Mouse (Mus musculus) cerebellum, adult 2 months (tissue): ENCODE measurements around the gene Bak1. TPM values are rescaled to one million over a fixed set of nuclear protein-coding genes. Genes with fewer than 3 reads are reported as not detected.
A peak's percentile ranks its signal among the peaks of the same experiment; 100 is the strongest.

Source experiments
- DNase-seq, 2 experiments: peaks; one replicate each; pipeline ENCODE4 v3.0.0; 2021
- H3K27ac ChIP-seq: fragments of 200-500 bp; 2 replicates; pipeline ENCODE4 v1.5.1; 2012; ENCODE audit warnings: low read length, control low read depth, inconsistent platforms; ENCODE audit not compliant: insufficient read depth
- H3K27me3 ChIP-seq: fragments of 200-500 bp; 2 replicates; pipeline ENCODE4 v1.6.1; 2012; ENCODE audit warnings: inconsistent platforms, mild to moderate bottlenecking, low read length, moderate library complexity; ENCODE audit not compliant: control insufficient read depth, insufficient read depth
- H3K4me1 ChIP-seq: fragments of 200-500 bp; 2 replicates; pipeline ENCODE4 v1.6.1; 2011; ENCODE audit warnings: low read length; ENCODE audit not compliant: control insufficient read depth, insufficient read depth
- H3K4me3 ChIP-seq: fragments of 200-500 bp; replicated peaks from 2 replicates; pipeline ENCODE3; 2011; ENCODE audit warnings: mild to moderate bottlenecking, low read depth, low read length, control low read depth; ENCODE audit not compliant: insufficient read depth
- CTCF ChIP-seq: fragments of 200-500 bp; IDR thresholded peaks from 2 replicates; pipeline ENCODE4 v1.5.1; 2011; ENCODE audit warnings: low read depth, mild to moderate bottlenecking, control low read depth, low read length, moderate library complexity, borderline replicate concordance; ENCODE audit not compliant: insufficient read depth
- POLR2A ChIP-seq: fragments of 200-500 bp; IDR thresholded peaks from 2 replicates; pipeline ENCODE4 v1.6.1; 2011; ENCODE audit warnings: low read length, control low read depth, borderline replicate concordance; ENCODE audit not compliant: insufficient read depth
- WGBS: fragments of 180-500 bp; shearing (Covaris S2); methylation state at CpG from one replicate; pipeline ENCODE4 v1.1.7; 2018; 5-methylcytosine and 5-hydroxymethylcytosine counted together
- polyA plus RNA-seq: library from polyadenylated mRNA; depleted of rRNA; stranded (reverse); fragments of >200 nt; gene quantifications from 2 replicates; pipeline ENCODE4 v1.2.3, GENCODE M21; 2012

Bak1 gene
- polyA plus RNA-seq, 1 experiment, result 19.0 TPM

DNA sequence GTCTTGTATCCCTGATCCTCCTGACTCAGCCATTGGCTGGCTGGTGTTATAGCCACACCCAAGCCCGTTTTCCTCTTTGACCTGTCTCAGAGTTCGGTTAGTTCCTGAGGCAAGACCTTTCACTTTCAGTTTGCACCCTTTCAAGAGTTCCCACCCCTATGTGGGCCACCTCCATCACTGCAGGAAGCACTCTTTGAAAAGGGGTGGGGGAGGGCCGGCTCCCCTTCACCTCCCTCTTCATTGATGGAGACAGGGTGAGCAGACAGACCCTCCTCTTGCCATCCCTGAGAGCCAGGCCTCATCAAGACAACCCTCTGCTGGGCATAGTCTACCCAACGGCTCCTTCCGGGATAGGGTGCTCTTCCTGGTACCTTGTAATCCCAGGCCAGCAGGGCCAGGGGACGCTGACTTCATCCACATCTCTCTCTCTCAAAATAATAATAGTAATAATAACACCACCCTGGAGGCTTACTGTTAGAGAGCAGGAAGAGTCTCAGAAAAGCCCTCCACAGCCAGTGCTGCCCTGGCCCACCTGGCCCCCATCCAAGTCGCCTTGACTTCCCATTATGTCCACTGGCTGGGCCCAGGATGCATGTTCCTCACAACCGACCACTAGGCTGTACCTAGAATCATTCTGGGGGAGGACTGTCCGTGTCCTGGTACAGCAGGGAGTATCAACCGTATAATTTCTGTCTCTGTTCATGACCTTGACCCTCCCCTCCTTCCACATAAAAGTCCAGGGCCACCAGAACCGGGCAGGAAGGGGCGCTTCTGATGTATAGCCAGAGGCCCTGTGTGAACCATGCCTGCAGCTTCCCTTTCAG, 1.1 kb downstream of the Bak1 start:
- no peaks in the 10 kb centered on the region for H3K27me3 ChIP-seq
- DNase-seq, result peak in 1 of 2 experiments; percentile 54
- 0 out of 2 replicates have a peak, but pooled peaks cover 2% of the 10 kb centered on the region for H3K4me1 ChIP-seq
- H3K27ac ChIP-seq, result peak overlapping the region; percentile 12; the same call in 1 of the 2 replicates
- 18% methylated on average over 12 of the region's 12 CpGs for WGBS
- peak overlapping the region; percentile 60 for H3K4me3 ChIP-seq
- TF ChIP-seq CTCF, result no peak
- no peak for TF ChIP-seq POLR2A

DNA sequence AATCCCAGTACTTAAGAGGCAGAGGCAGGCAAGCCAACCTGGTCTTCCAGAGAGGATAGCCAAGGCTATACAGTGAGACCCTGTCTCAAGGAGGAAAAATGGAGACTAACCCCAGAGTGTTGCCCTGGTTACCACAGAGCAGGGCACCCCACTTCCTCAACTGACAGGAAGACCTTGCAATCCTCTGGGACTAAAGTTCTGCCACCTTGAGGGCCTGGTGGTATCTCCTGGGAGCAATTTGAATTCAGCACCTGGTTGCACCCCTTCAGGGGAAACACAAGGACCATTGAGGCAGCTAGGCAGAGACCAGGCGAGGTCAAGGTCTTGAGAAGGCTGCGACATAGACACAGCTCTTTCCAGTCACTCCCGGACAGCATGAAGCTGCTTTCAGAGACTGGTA, 2.9 kb downstream of the Bak1 start:
- Histone ChIP-seq H3K27me3 (no peaks in the 10 kb centered on the region), H3K4me1 (peaks cover 17% of the 10 kb centered on the region), H3K4me3 (no peak overlapping the region), H3K27ac (no peak overlapping the region)
- WGBS, result 97% methylated on average over 3 of the region's 3 CpGs
- DNase-seq, result no peak
- TF ChIP-seq CTCF (no peak), POLR2A (no peak)

DNA sequence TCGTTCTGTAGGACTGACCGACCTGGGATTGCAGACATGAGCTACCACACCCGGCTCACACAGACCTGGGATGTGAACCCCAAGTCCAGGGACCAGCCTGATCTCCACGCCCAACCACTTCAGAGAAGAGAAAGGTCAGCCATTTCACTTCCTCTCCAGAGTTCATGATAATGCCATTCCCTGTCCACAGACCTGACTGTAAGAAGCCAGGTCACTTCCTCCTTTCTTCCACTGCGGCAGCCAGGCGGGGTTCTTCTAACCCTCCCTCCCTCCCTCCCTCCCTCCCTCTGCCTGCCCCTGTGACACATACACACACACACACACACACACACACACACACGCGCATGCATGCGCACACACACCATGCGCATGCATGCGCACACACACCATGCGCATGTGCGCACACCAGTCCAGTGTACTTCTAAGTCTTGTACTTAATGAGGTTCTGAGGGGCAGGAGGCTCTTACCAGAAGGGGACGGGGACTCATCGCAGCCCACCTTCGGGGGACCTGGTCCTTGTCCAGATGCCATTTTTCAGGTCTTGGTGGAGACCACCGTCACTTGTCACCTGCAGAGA, 3.4 kb downstream of the Bak1 start:
- peaks cover 17% of the 10 kb centered on the region for H3K4me1 ChIP-seq
- H3K27ac ChIP-seq, result no peak overlapping the region
- H3K27me3 ChIP-seq, result no peaks in the 10 kb centered on the region
- 95% methylated on average over 17 of the region's 17 CpGs for WGBS
- no peak overlapping the region for H3K4me3 ChIP-seq
- TF ChIP-seq CTCF (no peak), POLR2A (no peak)
- no peak for DNase-seq

DNA sequence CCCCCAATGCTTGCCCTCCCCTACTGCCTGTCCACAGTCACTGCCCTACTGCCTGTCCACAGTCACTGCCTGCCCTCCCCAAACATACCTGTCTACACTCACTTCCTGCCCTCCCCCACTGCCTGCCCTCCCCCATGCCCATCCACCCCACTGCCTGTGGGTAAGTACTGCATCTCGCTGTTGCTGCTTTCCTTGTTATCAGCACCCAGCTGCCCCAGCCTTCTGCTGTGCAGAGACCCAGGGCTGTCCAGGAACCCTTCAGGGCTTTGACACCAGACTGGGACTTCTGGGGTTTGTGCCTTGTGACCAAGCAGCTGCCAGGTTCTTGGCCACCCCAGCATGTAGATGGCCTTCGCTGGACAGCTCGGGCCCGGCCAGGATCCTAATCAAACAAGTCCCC, 5.5 kb downstream of the Bak1 start:
- no peak for TF ChIP-seq POLR2A
- DNase-seq, result no peak
- Histone ChIP-seq H3K27me3 (no peaks in the 10 kb centered on the region), H3K27ac (no peak overlapping the region), H3K4me1 (peaks cover 17% of the 10 kb centered on the region), H3K4me3 (no peak overlapping the region)
- 85% methylated on average over 4 of the region's 4 CpGs for WGBS

DNA sequence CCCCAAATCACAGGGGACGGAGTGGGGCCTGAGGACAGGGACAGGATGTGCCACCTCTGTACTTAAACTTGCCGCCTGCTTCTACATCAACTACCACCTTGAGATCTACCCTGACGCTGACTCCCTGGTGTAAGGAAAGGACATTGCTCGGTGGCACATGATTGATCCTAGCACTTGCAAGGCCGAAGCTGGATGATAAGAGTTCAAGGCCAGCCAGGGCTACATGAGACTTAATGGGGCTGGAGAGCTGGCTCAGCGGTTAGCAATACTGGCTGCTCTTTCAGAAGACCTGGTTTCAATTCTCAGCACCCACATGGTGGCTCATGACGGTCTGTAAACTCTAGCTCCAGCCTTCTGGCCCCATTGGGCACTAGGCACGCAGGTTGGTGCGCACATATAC, 7.1 kb downstream of the Bak1 start:
- TF ChIP-seq CTCF (no peak), POLR2A (no peak)
- Histone ChIP-seq H3K4me1 (peaks cover 17% of the 10 kb centered on the region), H3K27me3 (no peaks in the 10 kb centered on the region), H3K4me3 (no peak overlapping the region), H3K27ac (no peak overlapping the region)
- WGBS, result 82% methylated on average over 9 of the region's 9 CpGs
- no peak for DNase-seq

DNA sequence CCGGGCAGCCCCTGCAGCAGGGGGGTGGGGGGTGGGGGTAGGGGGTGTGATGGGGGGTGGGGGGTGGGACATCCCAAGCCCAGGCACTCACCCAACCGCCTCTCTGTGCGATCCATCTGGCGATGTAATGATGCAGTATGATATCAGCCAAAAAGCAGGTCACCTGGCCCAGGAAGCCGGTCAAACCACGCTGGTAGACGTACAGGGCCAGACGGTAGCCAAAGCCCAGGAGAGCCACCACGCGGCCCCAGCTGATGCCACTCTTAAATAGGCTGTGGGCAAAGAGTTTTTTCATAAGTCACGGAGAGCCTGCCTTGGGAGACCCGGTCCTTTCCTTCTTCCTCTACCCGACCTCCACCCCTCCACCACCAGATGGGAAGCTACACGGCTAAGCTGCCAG, 7.7 kb downstream of the Bak1 start:
- TF ChIP-seq CTCF (peak; percentile 30; the same call in 1 of the 2 replicates), POLR2A (no peak)
- Histone ChIP-seq H3K4me1 (peaks cover 17% of the 10 kb centered on the region), H3K27ac (no peak overlapping the region), H3K4me3 (no peak overlapping the region), H3K27me3 (no peaks in the 10 kb centered on the region)
- DNase-seq, result peak; percentile 85 to 91
- WGBS, result 6% methylated on average over 14 of the region's 14 CpGs

DNA sequence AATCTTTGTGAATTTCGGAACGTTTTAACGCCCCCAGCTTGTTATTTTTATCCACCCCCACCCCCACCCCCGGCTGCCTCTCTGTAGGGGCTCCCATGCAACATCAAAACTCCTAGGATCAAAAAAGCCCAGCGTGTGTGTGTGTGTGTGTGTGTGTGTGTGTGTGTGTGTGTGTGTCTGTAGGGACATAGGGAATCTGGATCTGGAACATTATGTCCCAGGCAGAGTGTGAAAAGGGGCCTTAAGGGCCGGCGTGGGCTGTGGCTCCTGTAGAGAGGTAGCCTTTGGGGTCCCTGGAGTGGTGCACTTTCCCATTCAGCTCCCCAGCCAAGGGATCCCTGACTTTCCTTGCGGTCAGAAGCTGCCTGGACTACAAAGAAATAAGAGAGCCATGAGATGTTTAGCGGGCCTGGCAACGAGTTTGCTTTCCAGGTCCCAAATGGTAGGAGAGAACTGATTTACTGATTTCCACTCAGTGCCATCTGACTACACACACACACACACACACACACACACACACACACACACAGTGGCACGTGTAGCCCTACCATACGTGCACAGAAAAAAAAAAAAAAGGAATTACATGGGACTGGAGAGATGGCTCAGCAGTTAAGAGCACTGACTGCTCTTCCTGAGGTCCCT, 10.1 kb downstream of the Bak1 start:
- no peaks in the 10 kb centered on the region for H3K27me3 ChIP-seq
- no peak for DNase-seq
- peaks cover 17% of the 10 kb centered on the region for H3K4me1 ChIP-seq
- no peak overlapping the region for H3K27ac ChIP-seq
- WGBS, result 23% methylated on average over 12 of the region's 12 CpGs
- no peak overlapping the region for H3K4me3 ChIP-seq
- no peak for TF ChIP-seq CTCF
